Mouse (Mus musculus): ENCODE results near the gene Ccdc60. TPM values are rescaled to one million over a fixed set of nuclear protein-coding genes. Genes with fewer than 3 reads are reported as not detected.
A peak's percentile ranks its signal among the peaks of the same experiment; 100 is the strongest.

Ccdc60 gene
- polyA plus RNA-seq, 1 experiment from 2014 or later, result 1.2 TPM

DNA sequence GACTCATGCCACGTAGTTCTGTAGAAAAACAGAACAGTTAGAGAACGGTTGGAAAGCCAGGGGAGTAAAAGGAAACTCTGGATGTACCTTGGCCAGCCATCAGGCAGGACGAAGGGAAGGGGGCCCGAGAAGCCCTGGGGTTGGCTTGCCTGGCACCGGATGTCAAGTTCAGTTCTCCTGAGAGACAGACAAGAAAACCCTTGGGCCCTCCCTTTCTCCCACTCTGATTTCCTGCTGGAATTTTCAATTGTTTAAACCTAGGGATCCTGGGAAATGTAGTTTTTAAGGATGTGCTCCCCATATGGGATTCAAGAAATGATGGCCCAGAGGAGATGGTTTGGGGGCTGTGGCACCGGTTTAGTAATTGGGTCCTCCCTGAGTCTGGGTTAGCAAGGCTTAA, 60.4 kb downstream of the Ccdc60 start:
- Histone ChIP-seq H3K4me2 (ENCODE audit: low read depth, low read length) (no peak overlapping the region), H3K9me3 (ENCODE audit: control insufficient read depth, low read length) (no peaks in the 10 kb centered on the region), H3K27ac (ENCODE audit: low read depth, low read length) (no peak overlapping the region), H3K4me1 (ENCODE audit: control insufficient read depth, insufficient read depth, low read length) (no peaks in the 10 kb centered on the region), H3K27me3 (ENCODE audit: control insufficient read depth, insufficient read depth, low read length) (no peaks in the 10 kb centered on the region), H3K9ac (replicated peaks; ENCODE audit: low read depth, low read length) (no peak overlapping the region), H3K4me3 (ENCODE audit: low read depth, low read length) (no peak overlapping the region), H3K36me3 (ENCODE audit: control insufficient read depth, insufficient read depth, low read length) (no peaks in the 10 kb centered on the region)
- ATAC-seq (ENCODE audit: low read depth), result no peak
- WGBS, result 76% methylated on average over 6 of the region's 6 CpGs

DNA sequence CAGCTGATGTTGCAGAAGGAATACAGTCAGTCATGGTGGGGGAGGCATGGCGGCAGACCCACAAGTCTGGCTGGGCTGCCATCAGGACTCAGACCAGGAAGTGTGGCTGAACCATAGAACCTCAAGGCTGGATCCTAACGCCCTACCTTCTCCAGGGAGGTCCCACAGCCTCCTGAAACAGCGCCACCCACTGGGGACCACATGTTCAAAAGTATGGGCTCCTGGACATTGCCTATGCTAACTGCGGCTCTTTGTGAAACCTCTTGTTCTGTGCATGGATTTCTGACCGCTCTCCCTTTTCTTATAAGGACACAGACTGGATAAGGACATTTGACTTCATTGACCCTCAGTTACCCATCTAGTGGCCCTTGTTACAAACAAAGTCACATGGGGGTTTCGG, 64.8 kb downstream of the Ccdc60 start:
- no peaks in the 10 kb centered on the region for H3K27me3 ChIP-seq (ENCODE audit: control insufficient read depth, insufficient read depth, low read length)
- H3K4me1 ChIP-seq (ENCODE audit: control insufficient read depth, insufficient read depth, low read length), result no peaks in the 10 kb centered on the region
- H3K36me3 ChIP-seq (ENCODE audit: control insufficient read depth, insufficient read depth, low read length), result no peaks in the 10 kb centered on the region
- no peak overlapping the region for H3K4me2 ChIP-seq (ENCODE audit: low read depth, low read length)
- H3K27ac ChIP-seq (ENCODE audit: low read depth, low read length), result no peak overlapping the region
- 77% methylated on average over 6 of the region's 6 CpGs for WGBS
- H3K9me3 ChIP-seq (ENCODE audit: control insufficient read depth, low read length), result no peaks in the 10 kb centered on the region
- no peak overlapping the region for H3K4me3 ChIP-seq (ENCODE audit: low read depth, low read length)
- no peak overlapping the region for H3K9ac ChIP-seq (replicated peaks; ENCODE audit: low read depth, low read length)
- no peak for ATAC-seq (ENCODE audit: low read depth)

DNA sequence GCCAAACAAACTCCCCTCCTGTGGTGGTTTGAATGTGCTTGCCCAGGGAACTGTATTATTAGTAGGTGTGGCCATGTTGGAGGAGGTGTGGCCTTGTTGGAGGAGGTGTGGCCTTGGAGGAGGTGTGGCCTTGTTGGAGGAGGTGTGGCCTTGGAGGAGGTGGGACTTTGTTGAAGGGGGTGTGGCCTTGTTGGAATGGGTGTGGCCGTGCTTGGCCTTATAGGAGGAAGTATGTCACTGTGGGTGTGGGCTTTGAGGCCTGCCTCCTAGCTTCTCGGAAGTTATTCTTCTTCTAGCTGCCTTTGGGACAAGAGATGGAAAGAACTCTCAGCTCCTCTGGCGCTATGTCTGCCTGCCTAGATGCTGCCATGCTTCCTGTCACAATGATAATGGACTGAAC, 66.9 kb downstream of the Ccdc60 start:
- Histone ChIP-seq H3K27me3 (ENCODE audit: control insufficient read depth, insufficient read depth, low read length) (no peaks in the 10 kb centered on the region), H3K9me3 (ENCODE audit: control insufficient read depth, low read length) (no peaks in the 10 kb centered on the region), H3K4me3 (ENCODE audit: low read depth, low read length) (no peak overlapping the region), H3K9ac (replicated peaks; ENCODE audit: low read depth, low read length) (no peak overlapping the region), H3K4me1 (ENCODE audit: control insufficient read depth, insufficient read depth, low read length) (no peaks in the 10 kb centered on the region), H3K36me3 (ENCODE audit: control insufficient read depth, insufficient read depth, low read length) (no peaks in the 10 kb centered on the region), H3K27ac (ENCODE audit: low read depth, low read length) (no peak overlapping the region), H3K4me2 (ENCODE audit: low read depth, low read length) (no peak overlapping the region)
- no peak for ATAC-seq (ENCODE audit: low read depth)
- whole genome bisulfite sequencing, result 100% methylated on average over 3 of the region's 3 CpGs

DNA sequence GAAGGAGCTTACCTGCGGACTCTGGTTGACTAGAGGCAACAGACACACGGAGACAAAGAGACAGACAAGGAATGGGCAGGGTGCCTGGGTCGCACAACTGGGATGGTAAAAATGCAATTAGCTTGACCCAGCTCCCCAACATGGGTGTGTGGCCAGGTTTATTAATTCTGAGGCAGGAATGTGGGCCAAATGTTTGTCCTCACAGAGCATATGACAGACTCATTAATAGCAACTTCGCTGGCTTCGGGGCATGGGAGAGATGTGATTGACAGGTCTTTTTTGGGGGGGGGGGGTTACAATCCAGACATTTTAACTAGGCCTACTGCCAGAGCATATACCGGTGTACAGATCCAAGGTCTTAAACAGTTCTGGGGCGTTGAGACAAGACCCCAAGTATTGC, 69.5 kb downstream of the Ccdc60 start:
- Histone ChIP-seq H3K9me3 (ENCODE audit: control insufficient read depth, low read length) (no peaks in the 10 kb centered on the region), H3K4me2 (ENCODE audit: low read depth, low read length) (no peak overlapping the region), H3K27me3 (ENCODE audit: control insufficient read depth, insufficient read depth, low read length) (no peaks in the 10 kb centered on the region), H3K4me1 (ENCODE audit: control insufficient read depth, insufficient read depth, low read length) (no peaks in the 10 kb centered on the region), H3K4me3 (ENCODE audit: low read depth, low read length) (no peak overlapping the region), H3K27ac (ENCODE audit: low read depth, low read length) (no peak overlapping the region), H3K36me3 (ENCODE audit: control insufficient read depth, insufficient read depth, low read length) (no peaks in the 10 kb centered on the region), H3K9ac (replicated peaks; ENCODE audit: low read depth, low read length) (no peak overlapping the region)
- 76% methylated on average over 7 of the region's 7 CpGs for WGBS
- ATAC-seq (ENCODE audit: low read depth), result no peak

DNA sequence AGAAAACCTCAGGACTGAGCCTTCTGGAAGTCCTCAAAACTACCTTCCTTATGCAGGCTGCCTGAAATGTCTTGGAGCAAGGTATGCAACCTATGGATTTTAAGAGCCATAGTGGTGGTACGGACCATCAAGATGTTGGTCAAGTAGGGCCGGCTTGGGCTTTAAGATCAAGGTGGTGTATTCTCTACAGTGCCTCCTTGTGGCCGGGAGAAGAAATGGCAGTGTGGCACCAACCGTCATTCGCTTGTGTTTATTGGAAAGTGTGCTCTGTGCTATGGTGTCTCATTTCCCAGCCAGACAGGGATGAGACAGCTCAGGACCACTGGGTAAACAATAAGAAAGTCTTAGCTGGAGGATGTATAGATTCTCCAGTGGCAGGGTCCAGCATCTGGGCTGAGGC, 76.1 kb downstream of the Ccdc60 start:
- Histone ChIP-seq H3K27ac (ENCODE audit: low read depth, low read length) (no peak overlapping the region), H3K9me3 (ENCODE audit: control insufficient read depth, low read length) (no peaks in the 10 kb centered on the region), H3K9ac (replicated peaks; ENCODE audit: low read depth, low read length) (no peak overlapping the region), H3K4me3 (ENCODE audit: low read depth, low read length) (no peak overlapping the region), H3K4me2 (ENCODE audit: low read depth, low read length) (no peak overlapping the region), H3K4me1 (ENCODE audit: control insufficient read depth, insufficient read depth, low read length) (peaks cover 9% of the 10 kb centered on the region; the same call in 1 of the 2 replicates), H3K36me3 (ENCODE audit: control insufficient read depth, insufficient read depth, low read length) (no peaks in the 10 kb centered on the region), H3K27me3 (ENCODE audit: control insufficient read depth, insufficient read depth, low read length) (no peaks in the 10 kb centered on the region)
- no peak for ATAC-seq (ENCODE audit: low read depth)
- 70% methylated on average over 5 of the region's 5 CpGs for WGBS

GRCm38 (mm10) chr5:116209378-116210091, 79.2 kb downstream of the Ccdc60 start:
- Histone ChIP-seq H3K4me2 (ENCODE audit: low read depth, low read length) (no peak overlapping the region), H3K27ac (ENCODE audit: low read depth, low read length) (peak overlapping the region; percentile 34), H3K27me3 (ENCODE audit: control insufficient read depth, insufficient read depth, low read length) (no peaks in the 10 kb centered on the region), H3K36me3 (ENCODE audit: control insufficient read depth, insufficient read depth, low read length) (no peaks in the 10 kb centered on the region), H3K4me1 (ENCODE audit: control insufficient read depth, insufficient read depth, low read length) (peaks cover 9% of the 10 kb centered on the region; the same call in 1 of the 2 replicates), H3K4me3 (ENCODE audit: low read depth, low read length) (no peak overlapping the region), H3K9me3 (ENCODE audit: control insufficient read depth, low read length) (no peaks in the 10 kb centered on the region), H3K9ac (replicated peaks; ENCODE audit: low read depth, low read length) (no peak overlapping the region)
- WGBS, result 23% methylated on average over 11 of the region's 11 CpGs
- peak; percentile 32; the same call in 1 of the 2 replicates for ATAC-seq (ENCODE audit: low read depth)

DNA sequence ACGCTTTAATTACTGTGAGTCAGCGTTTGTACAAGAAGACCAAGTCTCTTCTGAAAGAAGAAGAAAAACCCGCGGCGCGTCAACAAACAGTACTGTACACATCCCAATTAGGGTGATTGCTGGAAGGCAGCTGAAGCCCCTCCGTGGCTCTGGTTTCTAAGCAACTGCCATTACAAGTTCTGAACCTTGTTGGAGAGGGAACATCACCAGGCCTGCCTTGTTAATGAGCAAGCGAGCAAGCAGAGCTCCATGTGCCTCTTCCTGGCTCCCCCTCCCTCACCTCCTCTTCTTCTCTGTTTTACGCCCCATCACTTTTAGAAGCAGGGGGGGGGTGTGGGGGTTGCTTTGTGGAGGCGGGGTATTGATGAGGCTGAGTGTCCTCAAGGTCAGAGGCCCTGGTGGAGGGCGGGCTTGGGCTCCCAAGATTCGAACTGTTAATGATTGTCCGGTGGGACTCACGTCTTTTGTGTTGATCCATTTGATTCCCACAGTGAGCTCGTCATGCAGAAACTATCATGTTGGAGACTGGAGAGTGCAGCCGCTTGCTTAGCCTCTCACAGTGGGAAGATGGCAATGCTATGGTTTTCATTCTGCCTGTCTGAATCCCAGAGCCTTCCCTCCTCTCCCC, 79.9 kb downstream of the Ccdc60 start:
- H3K27ac ChIP-seq (ENCODE audit: low read depth, low read length), result peak overlapping the region; percentile 34
- H3K9ac ChIP-seq (replicated peaks; ENCODE audit: low read depth, low read length), result no peak overlapping the region
- no peaks in the 10 kb centered on the region for H3K27me3 ChIP-seq (ENCODE audit: control insufficient read depth, insufficient read depth, low read length)
- peak; percentile 77 for ATAC-seq (ENCODE audit: low read depth)
- H3K4me1 ChIP-seq (ENCODE audit: control insufficient read depth, insufficient read depth, low read length), result peaks cover 9% of the 10 kb centered on the region; the same call in 1 of the 2 replicates
- no peaks in the 10 kb centered on the region for H3K9me3 ChIP-seq (ENCODE audit: control insufficient read depth, low read length)
- H3K4me2 ChIP-seq (ENCODE audit: low read depth, low read length), result 0 out of 2 replicates have a peak overlapping the region, but pooled peaks have one; percentile 2
- 11% methylated on average over 16 of the region's 16 CpGs for WGBS
- no peak overlapping the region for H3K4me3 ChIP-seq (ENCODE audit: low read depth, low read length)
- no peaks in the 10 kb centered on the region for H3K36me3 ChIP-seq (ENCODE audit: control insufficient read depth, insufficient read depth, low read length)

GRCm38 (mm10) chr5:116202692-116203091, 86.1 kb downstream of the Ccdc60 start:
- Histone ChIP-seq H3K4me3 (ENCODE audit: low read depth, low read length) (no peak overlapping the region), H3K27ac (ENCODE audit: low read depth, low read length) (no peak overlapping the region), H3K4me1 (ENCODE audit: control insufficient read depth, insufficient read depth, low read length) (no peaks in the 10 kb centered on the region), H3K9me3 (ENCODE audit: control insufficient read depth, low read length) (no peaks in the 10 kb centered on the region), H3K4me2 (ENCODE audit: low read depth, low read length) (no peak overlapping the region), H3K36me3 (ENCODE audit: control insufficient read depth, insufficient read depth, low read length) (no peaks in the 10 kb centered on the region), H3K9ac (replicated peaks; ENCODE audit: low read depth, low read length) (no peak overlapping the region), H3K27me3 (ENCODE audit: control insufficient read depth, insufficient read depth, low read length) (no peaks in the 10 kb centered on the region)
- 62% methylated on average over 5 of the region's 5 CpGs for WGBS
- no peak for ATAC-seq (ENCODE audit: low read depth)

DNA sequence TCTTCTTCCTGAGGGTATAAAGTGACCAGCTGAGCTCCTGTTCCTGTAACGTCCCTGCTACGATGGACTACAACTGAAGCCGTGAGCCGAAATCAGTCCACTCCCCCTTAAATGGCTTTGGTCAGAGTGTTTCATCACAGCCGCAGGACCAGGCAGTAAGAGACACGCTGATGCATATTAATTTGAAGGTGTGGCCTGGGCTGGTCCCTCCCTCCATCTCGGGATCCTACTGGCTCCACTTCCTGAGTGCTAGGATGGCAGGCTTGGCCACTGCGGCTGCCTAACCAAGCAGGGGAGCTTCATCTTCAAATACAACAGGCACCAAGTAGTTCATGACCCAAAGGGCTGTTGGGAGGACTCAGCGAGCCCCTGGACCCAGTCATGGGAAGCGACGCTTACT, 94.3 kb downstream of the Ccdc60 start:
- Histone ChIP-seq H3K27me3 (ENCODE audit: control insufficient read depth, insufficient read depth, low read length) (no peaks in the 10 kb centered on the region), H3K4me2 (ENCODE audit: low read depth, low read length) (no peak overlapping the region), H3K9ac (replicated peaks; ENCODE audit: low read depth, low read length) (no peak overlapping the region), H3K4me3 (ENCODE audit: low read depth, low read length) (no peak overlapping the region), H3K9me3 (ENCODE audit: control insufficient read depth, low read length) (no peaks in the 10 kb centered on the region), H3K36me3 (ENCODE audit: control insufficient read depth, insufficient read depth, low read length) (no peaks in the 10 kb centered on the region), H3K4me1 (ENCODE audit: control insufficient read depth, insufficient read depth, low read length) (no peaks in the 10 kb centered on the region), H3K27ac (ENCODE audit: low read depth, low read length) (no peak overlapping the region)
- 38% methylated on average over 11 of the region's 11 CpGs for WGBS
- ATAC-seq (ENCODE audit: low read depth), result no peak

Measured in neural tube, embryonic 14.5 days (tissue).